Mouse (Mus musculus): ENCODE data around the gene Pmpca. TPM values are rescaled to one million over a fixed set of nuclear protein-coding genes. Genes with fewer than 3 reads are reported as not detected.

The Pmpca gene
- polyA plus RNA-seq, 1 experiment from 2014 or later: 49.1 TPM

Other genes with a start within 250 kb of the Pmpca start
- gene Lhx3, start 181.1 kb upstream of the Pmpca start, polyA plus RNA-seq (2018): not detected in 3 replicates
- gene Qsox2, start 151.8 kb upstream of the Pmpca start, polyA plus RNA-seq (2018): 3.6 to 10.0 TPM (median 4.6 TPM) in 3 replicates
- gene Ccdc187, start 94.8 kb upstream of the Pmpca start, polyA plus RNA-seq (2018): not detected in 3 replicates
- gene Gpsm1, start 73.8 kb upstream of the Pmpca start, polyA plus RNA-seq (2018): 2.2 to 4.5 TPM (median 2.4 TPM) in 3 replicates
- 8.0 to 12.6 TPM (median 11.1 TPM) in 3 replicates for gene Dnlz, start 37.2 kb upstream of the Pmpca start, polyA plus RNA-seq (2018)
- 18.0 to 43.4 TPM (median 33.0 TPM) in 3 replicates for gene Card9, start 28.4 kb upstream of the Pmpca start, polyA plus RNA-seq (2018)
- gene Snapc4, start 8.7 kb upstream of the Pmpca start, polyA plus RNA-seq (2018): 6.3 to 12.1 TPM (median 9.3 TPM) in 3 replicates
- gene Entr1, start within 50 bp of the Pmpca start, polyA plus RNA-seq (2018): 47.5 to 55.2 TPM (median 47.7 TPM) in 3 replicates
- gene Inpp5e, start 19.9 kb downstream of the Pmpca start, polyA plus RNA-seq (2018): 7.1 to 9.4 TPM (median 9.3 TPM) in 3 replicates
- 37.5 to 46.9 TPM (median 42.2 TPM) in 3 replicates for gene Sec16a, start 55.9 kb downstream of the Pmpca start, polyA plus RNA-seq (2018)
- gene Notch1, start 127.3 kb downstream of the Pmpca start, polyA plus RNA-seq (2018): 7.4 to 12.5 TPM (median 11.5 TPM) in 3 replicates
- 0.33 to 1.4 TPM (median 1.2 TPM) in 3 replicates for gene Egfl7, start 190.7 kb downstream of the Pmpca start, polyA plus RNA-seq (2018)
- gene Gm20532, start 197.3 kb downstream of the Pmpca start, polyA plus RNA-seq (2018): 0.22 TPM in 1 of 3 replicates, not detected in the others
- gene Agpat2, start 215.1 kb downstream of the Pmpca start, polyA plus RNA-seq (2018): 26.9 to 35.7 TPM (median 35.5 TPM) in 3 replicates
- gene Fam69b, start 239.1 kb downstream of the Pmpca start, polyA plus RNA-seq (2018): 0.51 TPM in 1 of 3 replicates, not detected in the others

All from macrophage (primary cell).